Mouse (Mus musculus): ENCODE results near the gene Six2.

- TF ChIP-seq CTCF (IDR thresholded peaks at IDR 0.05; ENCODE audit: low read depth), result no peak
- TF ChIP-seq EP300 (IDR thresholded peaks at IDR 0.05; ENCODE audit: low read depth), result no peak
Observed at GRCm38 (mm10) chr17:85645312-85645711, 42.8 kb downstream of the Six2 start.
